Mouse (Mus musculus): ENCODE measurements around the gene Zfp341. TPM values are rescaled to one million over a fixed set of nuclear protein-coding genes. Genes with fewer than 3 reads are reported as not detected.

Gene Zfp341
- total and polyA plus RNA-seq, 3 experiments = 2.0 to 6.3 TPM; not detected in 1

DNA sequence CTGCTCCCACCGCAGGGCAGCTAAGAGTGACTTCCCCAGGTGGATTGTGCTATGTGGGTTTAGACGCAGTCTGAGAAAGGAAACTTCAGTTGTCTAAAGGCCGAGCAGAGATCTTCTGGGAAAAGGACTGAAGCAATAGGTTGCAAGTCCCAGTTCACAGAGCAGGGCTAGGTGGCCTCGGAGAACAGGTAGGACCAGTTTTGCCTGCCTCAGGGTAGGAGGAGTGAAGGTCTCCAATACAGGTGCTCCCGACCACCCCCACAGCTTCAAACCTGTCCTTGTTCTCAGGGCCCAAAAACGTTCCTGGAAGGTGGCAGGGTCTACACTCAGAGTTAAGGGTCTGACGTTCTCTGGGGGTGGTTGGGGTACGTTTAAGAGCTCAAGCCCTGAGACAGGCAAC is 38.3 kb downstream of the Zfp341 start, which contains the start of gene Chmp4b:
Gene Chmp4b (plus strand): TSS at position 343 of the 400 bp plus-strand sequence.
- DNase-seq (ENCODE audit: low read depth, low spot score) = no peak
- no peaks in the 10 kb centered on the region for H3K79me2 ChIP-seq (ENCODE audit: control insufficient read depth, insufficient read depth, low read length, poor library complexity)
- peaks cover 4% of the 10 kb centered on the region in 2 experiments for H3K4me1 ChIP-seq (ENCODE audit: control insufficient read depth in 1 of 2, insufficient read depth in 2 of 2, low read length in 2 of 2)
- H3K27me3 ChIP-seq (ENCODE audit: control insufficient read depth in 1 of 2, insufficient read depth in 2 of 2, low read length in 2 of 2) = no peaks in the 10 kb centered on the region; a peak in 1 of 4 replicates
- no peaks in the 10 kb centered on the region for H3K9me3 ChIP-seq (replicated peaks; ENCODE audit: insufficient read depth, low read length)
- TF ChIP-seq ZMIZ1 (IDR thresholded peaks at IDR 0.05; ENCODE audit: low read depth, low read length) = no peak
- TF ChIP-seq RAD21 (IDR thresholded peaks at IDR 0.05; ENCODE audit: low read depth, low read length) = no peak
- no peak for TF ChIP-seq ETS1 (IDR thresholded peaks at IDR 0.05; ENCODE audit: low read depth, low read length)
- no peak for TF ChIP-seq ZC3H11A (IDR thresholded peaks at IDR 0.05; ENCODE audit: low read depth, low read length)
- TF ChIP-seq ZKSCAN1 (IDR thresholded peaks at IDR 0.05; ENCODE audit: low read depth, low read length) = no peak
- no peak for TF ChIP-seq MXI1 (IDR thresholded peaks at IDR 0.05; ENCODE audit: low read depth, low read length)
- no peak for TF ChIP-seq ZNF384 (IDR thresholded peaks at IDR 0.05; ENCODE audit: low read depth, low read length)
- no peak for TF ChIP-seq USF2 (IDR thresholded peaks at IDR 0.05; ENCODE audit: borderline replicate concordance in 1 of 2, insufficient read depth in 1 of 2, low read depth in 1 of 2, low read length in 2 of 2)
- TF ChIP-seq BHLHE40 (IDR thresholded peaks at IDR 0.05; ENCODE audit: borderline replicate concordance, low read depth, low read length) = no peak
- TF ChIP-seq SMC3 (IDR thresholded peaks at IDR 0.05; ENCODE audit: low read depth, low read length) = no peak
- no peak for TF ChIP-seq E2F4 (IDR thresholded peaks at IDR 0.05; ENCODE audit: borderline replicate concordance, low read depth, low read length)
- TF ChIP-seq GABPA (IDR thresholded peaks at IDR 0.05; ENCODE audit: low read depth, low read length) = no peak
- TF ChIP-seq MEF2A (IDR thresholded peaks at IDR 0.05; ENCODE audit: extremely low read depth, insufficient replicate concordance, low read depth, low read length, poor library complexity, severe bottlenecking) = no peak
- no peak for TF ChIP-seq ELF1 (IDR thresholded peaks at IDR 0.05; ENCODE audit: low read depth, low read length)
- no peak for TF ChIP-seq CHD1 (IDR thresholded peaks at IDR 0.05; ENCODE audit: low read depth, low read length)
- no peak for TF ChIP-seq NRF1 (IDR thresholded peaks at IDR 0.05; ENCODE audit: insufficient read depth, low read depth, low read length, poor library complexity, severe bottlenecking)
- TF ChIP-seq GATA1 (IDR thresholded peaks at IDR 0.05; ENCODE audit: low read depth, low read length) = no peak
- H3K27ac ChIP-seq (ENCODE audit: control insufficient read depth, low read depth, low read length) = no peak within 1 kb of the TSS
- H3K36me3 ChIP-seq (ENCODE audit: control insufficient read depth in 1 of 2, insufficient read depth in 2 of 2, low read length in 2 of 2) = peaks cover 0 to 6% of the 10 kb centered on the region in 2 experiments; a peak in 2 of 4 replicates
- no peak within 1 kb of the TSS for H3K9ac ChIP-seq (ENCODE audit: control insufficient read depth, low read depth, low read length, poor library complexity, severe bottlenecking)
- no peak within 1 kb of the TSS for H3K4me3 ChIP-seq (ENCODE audit: control insufficient read depth in 1 of 2, insufficient read depth in 1 of 2, low read depth in 2 of 2, low read length in 2 of 2)

DNA sequence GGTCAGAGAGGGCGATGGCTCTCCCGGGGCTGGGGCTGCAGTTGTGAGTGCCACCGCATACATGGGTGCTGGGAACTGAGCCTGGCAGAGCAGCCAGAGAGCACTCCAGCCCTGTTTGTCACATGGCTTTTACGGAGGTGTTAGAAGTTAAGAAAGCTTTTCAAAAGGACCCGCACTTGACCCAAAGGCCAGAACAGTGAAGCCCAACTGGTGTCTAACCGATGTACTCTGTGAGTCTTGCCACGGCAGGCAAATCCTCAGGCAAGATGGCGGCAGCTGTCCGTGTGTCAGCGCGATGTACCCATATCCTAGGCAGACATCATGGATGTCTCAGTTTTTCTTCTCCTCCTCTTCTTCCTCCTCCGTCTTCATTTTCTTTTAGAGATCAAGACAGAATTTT is 41.9 kb downstream of the Zfp341 start:
- Histone ChIP-seq H3K27ac (ENCODE audit: control insufficient read depth, low read depth, low read length) (no peak overlapping the region), H3K27me3 (ENCODE audit: control insufficient read depth in 1 of 2, insufficient read depth in 2 of 2, low read length in 2 of 2) (no peaks in the 10 kb centered on the region; a peak in 1 of 4 replicates), H3K36me3 (ENCODE audit: control insufficient read depth in 1 of 2, insufficient read depth in 2 of 2, low read length in 2 of 2) (peaks cover 0 to 14% of the 10 kb centered on the region in 2 experiments; a peak in 2 of 4 replicates), H3K9me3 (replicated peaks; ENCODE audit: insufficient read depth, low read length) (no peaks in the 10 kb centered on the region), H3K79me2 (ENCODE audit: control insufficient read depth, insufficient read depth, low read length, poor library complexity) (peaks cover 27% of the 10 kb centered on the region), H3K9ac (ENCODE audit: control insufficient read depth, low read depth, low read length, poor library complexity, severe bottlenecking) (no peak overlapping the region), H3K4me1 (ENCODE audit: control insufficient read depth in 1 of 2, insufficient read depth in 2 of 2, low read length in 2 of 2) (peaks cover 8 to 20% of the 10 kb centered on the region in 2 experiments), H3K4me3 (ENCODE audit: control insufficient read depth in 1 of 2, insufficient read depth in 1 of 2, low read depth in 2 of 2, low read length in 2 of 2) (no peak overlapping the region)
- TF ChIP-seq MYB (IDR thresholded peaks at IDR 0.05; ENCODE audit: low read depth, low read length) (no peak), RAD21 (IDR thresholded peaks at IDR 0.05; ENCODE audit: low read depth, low read length) (no peak), EP300 (IDR thresholded peaks at IDR 0.05; ENCODE audit: low read depth in 1 of 2, low read length in 2 of 2) (no peak), NELFE (IDR thresholded peaks at IDR 0.05; ENCODE audit: low read depth, low read length) (no peak), POLR2AphosphoS5 (IDR thresholded peaks at IDR 0.05; ENCODE audit: borderline replicate concordance, low read depth, low read length) (no peak), KAT2A (conservative IDR thresholded peaks at IDR 0.05; ENCODE audit: low read depth, low read length) (no peak), CTCF (IDR thresholded peaks at IDR 0.05 in 2 of 3, conservative IDR thresholded peaks at IDR 0.05 in 1 of 3; ENCODE audit: control insufficient read depth in 1 of 3, insufficient read depth in 1 of 3, low read depth in 2 of 3, low read length in 3 of 3, poor library complexity in 1 of 3, severe bottlenecking in 1 of 3) (no peak), SMC3 (IDR thresholded peaks at IDR 0.05; ENCODE audit: low read depth, low read length) (no peak), CHD2 (IDR thresholded peaks at IDR 0.05; ENCODE audit: low read length) (no peak), CHD1 (IDR thresholded peaks at IDR 0.05; ENCODE audit: low read depth, low read length) (no peak), ZC3H11A (IDR thresholded peaks at IDR 0.05; ENCODE audit: low read depth, low read length) (no peak), POLR2A (IDR thresholded peaks at IDR 0.05; ENCODE audit: control insufficient read depth in 1 of 2, insufficient read depth in 1 of 2, low read depth in 1 of 2, low read length in 2 of 2, poor library complexity in 1 of 2) (no peak), UBTF (IDR thresholded peaks at IDR 0.05; ENCODE audit: borderline replicate concordance, insufficient read depth, low read depth, low read length) (no peak), ZNF384 (IDR thresholded peaks at IDR 0.05; ENCODE audit: low read depth, low read length) (no peak), GABPA (IDR thresholded peaks at IDR 0.05; ENCODE audit: low read depth, low read length) (no peak), ETS1 (IDR thresholded peaks at IDR 0.05; ENCODE audit: low read depth, low read length) (no peak), ELF1 (IDR thresholded peaks at IDR 0.05; ENCODE audit: low read depth, low read length) (no peak)
- no peak for DNase-seq (ENCODE audit: low read depth, low spot score)
